Mouse (Mus musculus): Measurements from ENCODE around the gene Rdx.
"Not testable (repeated sequence)": the region's sequence is repeated elsewhere in the genome, so short reads cannot be mapped to it uniquely, and the experiment has no call there.

Rdx gene

DNA sequence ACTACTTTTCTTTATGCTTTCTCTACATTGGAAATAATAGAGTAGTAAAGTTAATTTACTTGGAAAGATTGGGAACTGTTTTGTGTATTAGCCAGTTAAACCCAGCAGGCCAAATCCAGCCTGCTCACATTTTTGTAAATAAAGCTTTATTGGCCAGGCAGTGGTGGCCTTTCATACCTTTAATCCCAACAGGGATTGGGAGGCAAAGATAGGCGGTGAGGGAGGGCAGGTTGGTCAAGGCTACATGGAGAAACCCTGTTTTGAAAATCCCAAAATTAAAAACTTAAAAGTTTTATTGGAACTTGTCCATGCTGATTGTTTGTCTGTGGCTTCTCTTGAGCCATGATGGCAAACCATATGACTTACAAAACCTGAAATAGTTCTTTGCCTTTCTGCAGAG, 5.2 kb downstream of the Rdx start:
- in situ Hi-C loops (cut with MboI, MseI) = no loop called here

DNA sequence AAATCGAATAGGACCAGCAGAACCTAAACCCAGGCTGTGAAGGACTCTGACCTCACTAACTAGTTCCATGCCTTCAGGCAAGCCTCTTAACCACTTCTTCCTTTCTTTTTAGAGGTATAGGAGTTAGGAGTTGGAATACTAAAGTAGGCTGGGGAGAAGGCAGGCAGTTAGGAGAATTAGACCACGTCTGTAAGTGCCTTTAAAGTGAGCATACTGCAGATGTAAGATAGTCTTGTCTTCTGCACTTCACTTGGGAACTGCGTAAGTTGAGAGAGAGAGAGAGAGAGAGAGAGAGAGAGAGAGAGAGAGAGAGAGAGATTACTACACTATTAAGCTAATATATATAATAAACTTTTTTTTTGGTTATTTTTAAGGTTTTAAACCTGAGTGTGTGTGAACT, 8.3 kb downstream of the Rdx start:
- in situ Hi-C loops (cut with MboI, MseI) = no loop called here

DNA sequence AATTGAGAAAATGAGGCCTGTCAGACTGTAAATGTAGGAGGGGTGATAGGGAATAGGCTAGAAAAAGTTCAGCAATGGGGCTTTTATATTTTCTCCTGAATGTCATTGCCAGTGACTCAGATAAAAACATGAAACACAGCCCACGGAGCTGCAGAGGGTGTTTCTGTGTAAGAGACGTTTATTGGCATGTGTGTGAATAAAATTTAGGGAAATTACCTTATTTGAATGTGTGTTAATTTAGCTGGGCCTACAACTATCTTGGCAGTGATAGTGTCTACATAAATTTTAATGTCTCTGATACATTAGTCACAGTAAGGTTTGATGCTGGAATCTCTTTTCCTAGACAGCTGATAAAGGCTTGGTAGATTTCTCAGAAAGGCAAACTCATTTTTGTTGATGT, 12.8 kb downstream of the Rdx start:
- in situ Hi-C loops (cut with MboI, MseI) = loop anchor here in 1 of 2 experiments (5.0 kb wide), 1 partner anchor 82 kb away; no protein-coding TSS in a partner anchor

DNA sequence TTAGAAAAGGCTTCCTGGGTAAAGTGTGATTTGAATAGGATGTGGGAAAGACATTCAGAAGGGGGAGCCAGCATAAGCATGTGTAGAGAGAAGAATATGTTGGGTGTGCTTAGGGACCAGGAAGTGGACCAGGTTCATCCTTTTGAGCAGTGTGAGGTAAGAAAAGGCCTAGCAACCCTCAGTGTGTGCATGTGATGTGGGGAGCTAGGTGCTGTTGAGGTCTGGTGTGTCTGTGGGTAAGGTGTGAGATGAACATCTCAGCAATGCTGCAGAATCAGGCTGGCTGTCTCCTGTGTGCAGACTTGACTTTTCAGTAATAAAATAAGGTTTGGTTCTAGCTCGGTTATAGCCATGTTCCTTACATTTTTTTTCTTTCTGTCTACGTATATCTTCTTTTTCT, 23.1 kb downstream of the Rdx start:
- in situ Hi-C loops (cut with MboI, MseI) = no loop called here

DNA sequence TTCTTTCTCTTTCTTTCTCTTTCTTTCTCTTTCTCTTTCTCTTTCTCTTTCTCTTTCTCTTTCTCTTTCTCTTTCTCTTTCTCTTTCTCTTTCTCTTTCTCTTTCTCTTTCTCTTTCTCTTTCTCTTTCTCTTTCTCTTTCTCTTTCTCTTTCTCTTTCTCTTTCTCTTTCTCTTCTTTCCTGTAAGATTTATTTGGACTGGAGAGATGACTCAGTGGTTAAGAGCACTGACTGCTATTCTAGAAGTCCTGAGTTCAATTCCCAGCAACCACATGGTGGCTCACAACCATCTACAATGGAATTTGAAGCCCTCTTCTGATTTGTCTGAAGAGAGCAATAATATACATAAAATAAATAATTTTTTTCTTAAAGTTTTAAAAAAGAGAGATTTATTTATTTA, 24.4 kb downstream of the Rdx start:
- in situ Hi-C loops (cut with MboI, MseI) = not testable (repeated sequence)

DNA sequence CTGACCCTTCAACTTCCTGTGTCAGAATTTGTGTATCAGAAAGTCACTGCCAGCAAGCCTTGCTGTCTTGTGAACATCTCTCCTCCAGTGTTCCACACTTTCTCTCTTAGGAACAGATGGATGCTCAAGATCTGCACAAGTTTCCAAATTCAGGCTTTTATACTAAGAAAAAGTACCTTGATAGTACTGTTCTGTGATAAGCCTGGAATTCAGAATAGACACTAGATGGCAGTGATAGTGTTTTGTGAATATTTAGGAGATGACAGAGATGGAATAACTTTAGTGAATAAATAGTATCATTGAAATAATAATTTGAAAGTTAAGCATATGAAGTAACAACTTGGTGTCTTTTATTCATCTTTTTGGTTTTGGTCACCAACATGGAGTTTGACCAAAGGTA, 25.2 kb downstream of the Rdx start:
- in situ Hi-C loops (cut with MboI, MseI) = no loop called here

DNA sequence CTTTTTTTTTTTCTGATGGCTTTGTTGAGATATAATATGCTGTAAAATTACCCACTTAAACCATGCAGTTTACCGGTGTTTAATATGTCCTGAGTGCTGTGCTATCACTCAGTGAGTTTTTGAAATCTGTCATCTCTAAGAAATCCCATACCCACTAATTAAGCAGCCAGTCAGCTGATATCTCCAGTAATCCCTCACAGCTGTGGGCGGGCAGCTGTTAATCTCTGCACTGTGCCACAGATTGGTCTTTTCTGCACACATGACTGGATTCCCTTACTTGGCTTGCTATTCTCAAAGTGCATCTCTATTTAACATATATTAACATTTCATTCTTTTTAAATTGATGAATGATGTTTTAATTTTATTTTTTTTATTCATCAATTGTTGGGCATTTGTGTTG, 29.1 kb downstream of the Rdx start:
- in situ Hi-C loops (cut with MboI, MseI) = no loop called here

DNA sequence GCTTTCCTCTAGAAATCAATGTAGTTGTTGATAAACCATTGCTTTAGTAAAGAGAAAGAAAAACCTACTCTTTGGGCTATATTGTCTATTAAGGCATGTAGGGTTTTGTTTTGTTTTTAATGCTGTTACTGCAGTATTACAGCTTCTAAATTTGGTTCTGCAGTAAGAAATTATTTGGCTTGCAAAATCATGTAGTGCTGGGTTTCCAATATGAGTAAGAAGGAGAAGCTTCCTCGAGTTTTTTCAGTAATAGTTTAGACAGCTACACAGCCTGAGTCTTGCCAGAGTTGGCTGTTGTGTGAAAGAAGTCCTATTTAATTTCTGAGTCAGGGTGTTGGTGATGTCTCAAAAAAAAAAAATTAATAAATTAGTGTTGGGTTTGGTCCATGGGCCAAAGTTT, 30.7 kb downstream of the Rdx start:
- in situ Hi-C loops (cut with MboI, MseI) = no loop called here

DNA sequence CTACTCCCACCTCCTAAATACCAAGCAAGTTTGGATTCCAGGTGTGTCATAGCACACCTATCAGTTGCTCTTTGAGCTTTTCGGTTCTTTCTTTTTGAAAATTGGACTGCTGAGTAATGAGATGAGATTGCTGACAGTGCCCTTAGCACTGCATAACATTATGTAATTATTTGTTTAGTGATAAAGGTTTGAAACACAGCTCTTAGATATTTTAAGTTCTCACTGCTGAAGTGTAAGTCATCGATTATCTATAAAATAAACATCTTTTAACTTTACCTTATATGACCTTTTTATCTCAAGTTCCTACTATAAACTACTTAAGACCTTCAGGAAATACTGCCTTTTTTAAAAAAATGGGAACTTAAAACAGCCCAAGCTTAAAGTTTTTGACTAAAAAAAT, 35.0 kb downstream of the Rdx start:
- in situ Hi-C loops (cut with MboI, MseI) = no loop called here

DNA sequence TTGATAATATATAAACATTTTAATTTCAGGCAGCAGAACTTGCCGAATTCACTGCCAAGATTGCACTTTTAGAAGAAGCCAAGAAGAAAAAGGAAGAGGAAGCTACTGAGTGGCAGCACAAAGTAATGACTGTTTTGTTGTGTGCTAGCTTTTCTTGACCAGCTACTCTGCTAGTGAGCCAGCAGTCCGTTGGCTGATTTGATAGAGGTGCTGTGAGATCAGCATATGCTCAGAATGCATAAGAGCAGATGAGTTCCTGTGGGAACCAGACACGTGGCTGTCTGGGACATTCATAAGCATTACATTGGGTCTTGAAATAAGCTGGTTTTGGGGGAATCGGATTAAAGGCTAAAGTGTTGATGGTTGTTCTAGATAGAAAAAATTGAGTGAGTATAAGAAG, 35.4 kb downstream of the Rdx start:
- in situ Hi-C loops (cut with MboI, MseI) = no loop called here

DNA sequence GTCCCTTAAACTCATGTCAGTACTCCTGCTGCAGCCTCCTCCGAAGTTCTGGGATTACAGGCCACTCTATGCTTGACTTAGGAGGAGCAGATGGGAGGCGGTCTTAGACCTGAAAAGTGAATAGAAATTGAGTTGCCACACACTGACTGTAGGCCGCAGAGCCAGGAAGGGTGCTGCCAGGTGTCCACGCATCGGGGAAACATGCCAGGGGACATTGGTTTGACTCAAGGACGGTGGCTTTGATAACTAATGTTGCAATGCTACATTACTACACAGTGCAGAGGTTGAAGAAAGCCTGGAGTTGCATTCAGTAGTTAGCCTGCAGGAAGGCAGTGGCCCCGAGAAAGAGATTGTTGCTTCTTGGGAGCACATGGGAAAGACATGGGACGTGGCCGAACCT, 44.8 kb downstream of the Rdx start:
- in situ Hi-C loops (cut with MboI, MseI) = loop anchor here in 1 of 2 experiments (5.0 kb wide), 1 partner anchor 124 kb away; no protein-coding TSS in a partner anchor

DNA sequence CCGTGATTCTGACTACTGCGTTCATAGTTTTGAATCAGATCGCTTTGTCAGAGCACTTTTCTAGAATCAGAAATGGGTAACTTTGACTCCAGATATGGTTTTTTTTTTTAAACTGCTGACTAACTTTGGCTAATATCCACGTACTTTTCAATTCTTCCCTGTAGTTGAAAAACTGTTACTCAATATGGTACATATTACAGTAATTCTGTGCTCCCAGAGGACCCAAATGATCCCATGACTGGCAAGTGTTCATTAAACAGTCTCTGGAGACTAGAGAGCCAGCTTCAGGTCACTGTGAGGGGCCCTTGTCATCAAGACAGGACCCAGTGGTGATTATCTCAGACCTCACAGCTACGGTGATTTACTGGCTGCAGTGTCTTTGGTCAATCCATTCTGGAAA, 45.3 kb downstream of the Rdx start:
- in situ Hi-C loops (cut with MboI, MseI) = loop anchor here in 1 of 2 experiments (5.0 kb wide), 1 partner anchor 125 kb away; no protein-coding TSS in a partner anchor

DNA sequence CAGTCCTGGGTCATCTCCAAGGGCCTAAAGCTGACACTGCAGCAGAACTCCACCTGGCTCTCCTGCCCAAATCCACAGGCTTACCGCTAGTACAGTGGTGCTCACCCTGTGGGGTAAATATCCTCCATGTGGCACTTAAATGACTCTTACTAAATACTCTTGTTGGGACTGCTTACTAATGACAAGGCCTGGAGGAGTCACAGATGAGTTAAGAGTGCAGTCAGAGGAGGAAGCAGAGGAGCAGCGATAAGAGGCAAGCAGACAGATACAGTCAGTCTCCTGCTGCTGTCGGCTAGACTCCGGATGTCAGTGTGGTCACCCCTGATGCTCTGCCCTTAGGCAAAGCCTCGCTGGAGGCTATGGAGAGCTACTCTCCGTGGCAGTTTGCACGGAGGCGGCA, 46.1 kb downstream of the Rdx start:
- in situ Hi-C loops (cut with MboI, MseI) = loop anchor here in 1 of 2 experiments (5.0 kb wide), 1 partner anchor 126 kb away; no protein-coding TSS in a partner anchor

DNA sequence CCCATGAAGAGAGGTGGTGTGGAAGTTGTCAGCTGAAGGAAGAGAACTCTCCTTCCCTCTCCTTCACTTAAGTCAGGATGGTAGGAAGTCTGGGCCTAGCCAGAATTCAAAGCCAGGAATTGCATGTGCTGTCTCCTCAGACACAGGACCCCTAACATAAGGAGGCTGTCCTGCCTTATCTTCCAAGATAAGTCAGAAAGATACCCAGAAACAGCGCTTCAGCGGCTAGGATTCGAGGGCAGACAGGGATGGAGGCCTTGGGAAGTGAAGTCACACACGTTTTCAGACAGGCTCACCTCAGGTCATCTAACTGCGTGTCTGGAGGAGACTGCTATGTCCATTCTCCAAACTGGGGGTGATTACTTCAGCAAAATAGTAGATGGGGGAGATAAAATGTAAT, 47.0 kb downstream of the Rdx start:
- in situ Hi-C loops (cut with MboI, MseI) = loop anchor here in 1 of 2 experiments (5.0 kb wide), 1 partner anchor 127 kb away; no protein-coding TSS in a partner anchor

DNA sequence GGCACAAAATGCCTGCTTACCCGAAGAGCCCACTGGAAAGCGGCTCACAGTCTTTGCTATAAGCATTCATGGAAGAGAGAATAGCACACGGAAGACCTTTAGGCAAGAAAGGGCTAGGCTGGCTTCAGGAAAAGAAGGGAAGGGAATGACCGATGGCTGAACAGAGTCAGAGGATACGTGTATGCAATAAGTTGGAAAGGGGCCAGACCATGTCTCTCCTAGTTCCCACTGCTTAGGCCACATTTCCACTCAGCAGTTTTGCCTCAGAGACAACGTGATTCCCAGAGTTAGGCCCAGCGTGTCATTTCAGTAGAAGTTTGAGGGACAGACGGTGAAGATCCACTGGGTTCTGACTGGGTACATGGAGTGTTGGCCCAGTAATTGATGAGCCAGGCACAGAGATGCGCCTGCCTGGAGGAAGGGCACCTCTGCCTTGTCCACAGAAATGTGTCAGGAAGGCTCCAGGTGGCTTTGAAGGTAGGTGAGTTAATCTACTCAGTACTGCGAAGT, 47.6 kb downstream of the Rdx start:
- in situ Hi-C loops (cut with MboI, MseI) = loop anchor here in 1 of 2 experiments (5.0 kb wide), 1 partner anchor 127 kb away; no protein-coding TSS in a partner anchor

DNA sequence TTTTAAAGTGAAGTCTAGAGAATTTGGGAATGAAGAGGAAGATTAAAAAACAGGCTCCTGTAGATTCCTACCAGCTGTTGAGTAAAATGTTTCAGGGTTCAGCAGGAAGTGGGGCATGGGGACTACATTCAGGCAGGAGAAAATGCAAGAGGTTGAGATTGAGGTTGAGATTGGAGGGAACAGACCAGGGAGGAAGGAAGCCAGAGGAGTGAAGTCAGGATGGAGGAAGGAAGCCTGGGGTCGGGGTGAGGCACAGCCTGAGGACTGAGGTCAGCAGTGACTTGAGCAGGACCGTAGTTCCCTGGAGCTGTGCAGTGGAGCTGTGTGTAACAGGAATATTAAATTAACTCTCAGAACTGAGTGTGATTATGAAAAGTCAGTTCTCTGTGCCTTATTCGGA, 48.7 kb downstream of the Rdx start:
- in situ Hi-C loops (cut with MboI, MseI) = loop anchor here (5.0 kb wide), 3 partner anchors 103 to 128 kb away; no protein-coding TSS in a partner anchor

DNA sequence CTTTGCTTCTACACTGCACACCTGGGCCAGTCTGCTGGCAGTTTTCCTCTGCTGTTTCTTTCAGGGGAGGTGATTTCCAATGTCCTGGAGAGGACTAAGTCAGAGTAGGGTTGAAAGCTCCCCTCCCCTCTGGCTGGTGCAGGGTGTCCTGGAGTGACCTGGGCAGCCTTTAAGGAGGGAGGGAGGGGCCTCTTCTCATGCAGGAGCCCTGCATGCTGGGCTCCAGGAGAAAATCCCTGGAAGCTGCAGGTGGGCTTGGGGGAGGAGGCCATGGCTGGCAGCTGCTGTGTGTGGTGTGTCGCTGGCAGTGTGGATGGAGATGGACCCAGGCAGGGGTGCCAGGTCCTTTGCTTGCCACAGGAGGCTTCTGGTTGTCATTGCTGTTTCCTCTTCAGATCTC, 50.4 kb downstream of the Rdx start:
- in situ Hi-C loops (cut with MboI, MseI) = loop anchor here (5.0 kb wide), 3 partner anchors 105 to 130 kb away; no protein-coding TSS in a partner anchor

DNA sequence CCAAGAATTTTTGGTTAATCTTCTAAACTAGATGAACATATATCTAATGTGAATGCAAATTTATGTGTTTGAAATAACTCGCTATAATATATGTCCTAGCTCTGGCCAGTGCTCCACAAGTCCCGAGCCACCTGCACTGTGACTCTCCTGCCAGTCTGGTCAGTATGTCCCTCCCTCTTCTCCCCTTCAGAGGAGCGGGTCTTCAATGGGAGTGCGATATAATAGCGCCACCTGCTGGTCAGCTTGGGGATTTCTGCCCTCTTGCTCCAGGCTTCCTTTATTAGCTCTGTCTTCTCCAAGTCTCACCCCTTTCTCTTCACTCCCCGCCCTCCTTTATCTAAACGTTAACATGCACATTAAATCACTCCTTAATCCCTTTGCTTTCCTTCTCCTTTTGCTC, 51.6 kb downstream of the Rdx start:
- in situ Hi-C loops (cut with MboI, MseI) = loop anchor here (5.0 kb wide), 3 partner anchors 106 to 131 kb away; no protein-coding TSS in a partner anchor

DNA sequence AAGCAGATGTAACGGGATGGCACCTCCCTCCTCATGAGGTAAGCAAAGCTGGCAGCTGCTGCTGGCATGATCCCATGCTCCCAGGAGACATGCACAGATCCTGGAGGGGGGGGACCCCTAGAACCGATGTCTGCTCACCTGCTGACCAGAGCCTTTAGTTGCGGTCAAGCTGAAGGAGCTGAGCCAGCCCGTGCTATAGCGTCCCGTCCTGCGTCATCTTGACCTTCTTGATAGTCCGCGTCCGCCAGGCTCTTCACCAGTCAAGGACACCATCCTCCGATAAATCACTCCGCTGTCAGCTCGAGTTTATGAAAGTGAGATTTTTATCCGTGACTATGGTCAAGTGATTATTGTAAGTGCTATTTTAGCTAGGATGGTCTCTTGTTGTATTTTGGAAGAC, 53.5 kb downstream of the Rdx start:
- in situ Hi-C loops (cut with MboI, MseI) = loop anchor here in 1 of 2 experiments (25.0 kb wide), 1 partner anchor 338 kb away; the partner anchor contains the start of gene Arhgap20

DNA sequence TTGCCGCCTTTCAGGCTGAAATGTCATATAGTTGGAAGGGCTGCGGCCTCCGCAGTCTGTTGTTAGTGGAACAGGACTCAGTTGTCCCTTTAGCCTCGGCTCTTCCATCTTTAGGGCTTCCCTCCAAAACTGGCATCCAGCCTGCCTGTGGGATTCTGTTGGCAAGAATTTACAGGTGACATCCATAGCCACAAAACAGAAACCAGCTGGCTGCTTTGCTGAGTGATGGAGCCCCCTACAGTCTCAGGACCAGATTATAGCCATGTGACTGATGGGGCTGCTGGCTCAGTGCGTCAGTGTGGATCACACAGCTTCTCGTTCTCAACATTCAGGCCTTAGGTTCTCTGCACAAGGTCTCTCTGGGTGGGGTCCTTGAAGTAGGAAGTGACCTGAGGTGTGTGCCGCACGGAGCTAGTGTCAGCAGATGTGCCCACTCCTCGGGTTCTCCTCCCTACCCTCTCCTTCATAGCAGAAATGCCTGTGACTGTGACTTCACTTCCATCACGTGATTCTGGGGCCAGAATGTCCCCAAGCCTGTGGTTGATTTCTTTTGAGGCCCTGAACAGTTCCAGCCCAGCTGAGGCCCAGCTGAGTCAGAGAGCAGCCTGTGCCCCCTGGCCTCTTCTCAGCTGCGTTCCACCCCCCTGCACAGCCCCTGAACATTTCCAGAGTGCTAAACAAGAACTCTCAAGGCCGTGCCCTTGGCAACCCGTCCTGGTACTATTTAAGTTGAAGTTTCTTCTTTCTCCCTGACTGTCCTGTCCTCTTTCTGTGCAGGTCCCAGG, 55.3 kb downstream of the Rdx start:
- in situ Hi-C loops (cut with MboI, MseI) = loop anchor here in 1 of 2 experiments (25.0 kb wide), 1 partner anchor 340 kb away; the partner anchor contains the start of gene Arhgap20

DNA sequence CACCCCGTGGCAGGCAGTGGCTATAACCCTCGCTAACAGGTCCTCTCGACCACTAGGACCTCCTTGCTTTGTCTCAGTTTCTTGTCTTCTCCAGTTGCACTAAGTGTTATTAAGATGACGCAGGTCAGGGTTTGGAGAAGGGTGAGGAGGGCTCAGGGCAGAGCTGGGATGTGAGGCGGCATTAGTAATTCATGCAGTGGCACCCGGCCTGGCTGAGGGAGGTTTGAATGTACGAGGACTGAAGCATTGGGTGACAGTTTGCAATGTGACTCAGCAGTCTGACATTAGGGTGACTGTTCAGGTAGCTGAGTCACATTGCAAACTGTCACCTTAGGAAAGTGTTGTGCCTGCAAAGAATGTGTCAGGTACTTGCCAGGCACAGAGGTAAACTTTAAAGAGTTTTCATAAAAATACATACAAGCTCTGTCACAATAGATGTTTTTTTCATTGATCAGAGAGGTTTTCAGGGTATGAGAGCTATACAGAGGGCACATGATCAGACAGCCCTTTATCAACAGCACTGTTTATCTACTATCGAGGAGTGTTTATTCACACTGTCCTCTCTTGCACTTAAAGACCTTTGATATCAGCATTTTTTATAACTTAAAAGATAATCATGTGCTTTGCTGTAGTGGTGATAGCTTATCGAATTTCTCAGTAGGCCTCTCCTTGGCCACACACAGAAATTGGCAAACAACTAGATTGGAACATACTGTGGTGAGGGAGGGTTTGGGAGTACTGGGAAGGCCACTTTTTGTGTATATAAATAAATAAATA, 56.7 kb downstream of the Rdx start:
- in situ Hi-C loops (cut with MboI, MseI) = loop anchor here in 1 of 2 experiments (25.0 kb wide), 1 partner anchor 341 kb away; the partner anchor contains the start of gene Arhgap20

DNA sequence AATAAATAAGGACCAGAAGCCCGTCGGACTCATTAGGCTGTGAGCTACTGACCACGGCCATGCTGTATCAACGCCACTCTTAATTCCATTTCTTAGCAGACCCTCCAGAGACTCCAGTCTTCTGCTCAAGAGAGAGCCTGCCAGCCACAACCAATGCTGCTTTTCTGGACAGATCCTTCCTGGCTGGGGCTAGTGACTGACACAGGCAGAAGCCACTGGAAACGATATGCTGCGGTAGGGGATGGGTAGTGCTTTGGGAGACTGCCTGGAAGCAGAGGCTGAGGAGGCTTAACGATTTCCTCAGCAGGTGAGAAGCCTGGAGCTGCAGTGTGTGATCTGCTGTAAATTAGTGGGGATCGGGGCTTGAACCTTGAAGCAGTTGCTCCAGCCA, 57.2 kb downstream of the Rdx start:
- in situ Hi-C loops (cut with MboI, MseI) = loop anchor here in 1 of 2 experiments (25.0 kb wide), 1 partner anchor 342 kb away; the partner anchor contains the start of gene Arhgap20
